In genomic region chr7:127899997-127900396, GRCm38 (mm10) we compare ENCODE assay signal across 22 mouse cellular contexts. TPM values are rescaled to one million over a fixed set of nuclear protein-coding genes. Genes with fewer than 3 reads are reported as not detected.
DNase-seq lines count a peak whose midpoint lies in the region; ATAC-seq lines count a peak whose summit lies in the region.
"Had no signal": no experiment of that assay in that cellular context is flagged by ENCODE, and none has a peak within 500 bp of the region (broad histone marks: within the 10 kb centered on the region; RNA-seq: fewer than 3 reads in every experiment).

No protein-coding gene starts in this region.

- no peaks in the 10 kb centered on the region for H3K9me3 ChIP-seq in liver, embryonic 12.5 days (replicated peaks)
- no peaks in the 10 kb centered on the region for H3K9me3 ChIP-seq in stomach, embryonic 14.5 days (ENCODE audit: control insufficient read depth, low read depth, low read length)
- H3K9me3 ChIP-seq: embryonic facial prominence, embryonic 13.5 days; hindbrain, embryonic 10.5 days; neural tube, embryonic 13.5 days had no signal

- H3K27ac ChIP-seq in liver, embryonic 12.5 days, result peak overlapping the region; percentile 65
- H3K27ac ChIP-seq in stomach, embryonic 14.5 days (ENCODE audit: low read length), result peak overlapping the region; percentile 35; the same call in 1 of the 2 replicates
- H3K27ac ChIP-seq: embryonic facial prominence, embryonic 13.5 days; hindbrain, embryonic 10.5 days; kidney, postnatal 0 days; neural tube, embryonic 13.5 days had no signal

- DNase-seq in thymus, postnatal 4 days, result peak; percentile 44
- DNase-seq in thymus, adult 18-20 months, result no peak
- no peak for DNase-seq in left cerebral cortex, adult 18-20 months (ENCODE audit: low spot score in 2 of 2)
- no peak for DNase-seq in frontal cortex, adult 2 months (ENCODE audit: extremely low spot score in 1 of 2, low spot score in 1 of 2)
- DNase-seq: adrenal gland, adult 2 months; layer of hippocampus, postnatal 36 days; left cerebral cortex, postnatal 4 days; lung, postnatal 14 days; midbrain, embryonic 14.5 days had no signal

- H3K36me3 ChIP-seq in liver, embryonic 12.5 days, result peaks cover 3% of the 10 kb centered on the region
- H3K36me3 ChIP-seq in stomach, embryonic 14.5 days (ENCODE audit: control insufficient read depth, insufficient read depth, low read length), result no peaks in the 10 kb centered on the region; the same call in 1 of the 2 replicates
- H3K36me3 ChIP-seq: neural tube, embryonic 13.5 days had no signal

- peak overlapping the region; percentile 40; the same call in 1 of the 2 replicates for H3K9ac ChIP-seq in liver, embryonic 12.5 days
- no peak overlapping the region for H3K9ac ChIP-seq in stomach, embryonic 14.5 days (replicated peaks; ENCODE audit: low read depth, low read length)
- H3K9ac ChIP-seq: embryonic facial prominence, embryonic 13.5 days; neural tube, embryonic 13.5 days had no signal

- peak overlapping the region; percentile 50 for H3K4me2 ChIP-seq in liver, embryonic 12.5 days
- no peak overlapping the region for H3K4me2 ChIP-seq in stomach, embryonic 14.5 days (replicated peaks; ENCODE audit: low read depth, low read length)
- H3K4me2 ChIP-seq: embryonic facial prominence, embryonic 13.5 days; neural tube, embryonic 13.5 days had no signal

- no peak for ATAC-seq in liver, embryonic 12.5 days
- no peak for ATAC-seq in stomach, embryonic 14.5 days (ENCODE audit: insufficient number of reproducible peaks, insufficient read depth, low FRiP score, low read depth)
- ATAC-seq in cerebellum, adult (ENCODE audit: insufficient number of reproducible peaks, low FRiP score, low TSS enrichment), result no peak
- ATAC-seq: forebrain, embryonic 14.5 days had no signal

- 11% methylated on average over 7 of the region's 7 CpGs for WGBS in liver, embryonic 12.5 days (ENCODE audit: insufficient replicate concordance)
- WGBS in stomach, embryonic 14.5 days, result 31% methylated on average over 7 of the region's 7 CpGs

- peaks cover 72% of the 10 kb centered on the region for H3K4me1 ChIP-seq in liver, embryonic 12.5 days
- peaks cover 6% of the 10 kb centered on the region; the same call in 1 of the 2 replicates for H3K4me1 ChIP-seq in stomach, embryonic 14.5 days (ENCODE audit: control insufficient read depth, insufficient read depth, low read length)

- H3K27me3 ChIP-seq in liver, embryonic 12.5 days (replicated peaks), result no peaks in the 10 kb centered on the region
- no peaks in the 10 kb centered on the region for H3K27me3 ChIP-seq in stomach, embryonic 14.5 days (ENCODE audit: control insufficient read depth, insufficient read depth, low read length)
- H3K27me3 ChIP-seq: embryonic facial prominence, embryonic 13.5 days; neural tube, embryonic 13.5 days had no signal

- no peak overlapping the region for H3K4me3 ChIP-seq in liver, embryonic 12.5 days
- no peak overlapping the region for H3K4me3 ChIP-seq in stomach, embryonic 14.5 days (ENCODE audit: low read depth, low read length)
- H3K4me3 ChIP-seq: embryonic facial prominence, embryonic 13.5 days; hindbrain, embryonic 10.5 days; neural tube, embryonic 13.5 days had no signal

RNA-seq across cellular contexts. Expression of gene Bckdk, which starts 3.9 kb away (rescaled TPM):
- polyA plus RNA-seq in liver, embryonic 12.5 days (2016; fragmentation: Nextera tagmentation; extraction: Ambion mirVana), result 81.3 and 82.2 TPM in 2 replicates
- 152 TPM in 2 replicates for polyA plus RNA-seq in stomach, embryonic 14.5 days (2014; fragmentation: Nextera tagmentation; extraction: Ambion mirVana)
- 10 to 100 TPM; 34.3 to 39.3 TPM for total RNA-seq in left cerebral cortex, adult 18-20 months (2021)
- 50.4 and 51.0 TPM in 2 replicates for polyA plus RNA-seq in frontal cortex, adult 2 months (2012; rRNA removed)

RNA-seq across cellular contexts. Expression of gene Vkorc1, which starts 4.6 kb away (rescaled TPM):
- 75.0 and 80.3 TPM in 2 replicates for polyA plus RNA-seq in liver, embryonic 12.5 days (2016; fragmentation: Nextera tagmentation; extraction: Ambion mirVana)
- 158 and 184 TPM in 2 replicates for polyA plus RNA-seq in stomach, embryonic 14.5 days (2014; fragmentation: Nextera tagmentation; extraction: Ambion mirVana)
- total RNA-seq in left cerebral cortex, adult 18-20 months (2021), result 10 to 100 TPM; 21.3 to 24.0 TPM
- polyA plus RNA-seq in frontal cortex, adult 2 months (2012; rRNA removed), result 54.6 and 68.7 TPM in 2 replicates

RNA-seq across cellular contexts. Expression of gene Gm21974, which starts 4.7 kb away (rescaled TPM):
- polyA plus RNA-seq in liver, embryonic 12.5 days (2016; fragmentation: Nextera tagmentation; extraction: Ambion mirVana), result not detected in 2 replicates
- not detected in 2 replicates for polyA plus RNA-seq in stomach, embryonic 14.5 days (2014; fragmentation: Nextera tagmentation; extraction: Ambion mirVana)
- not detected for total RNA-seq in left cerebral cortex, adult 18-20 months (2021)
- not detected in 2 replicates for polyA plus RNA-seq in frontal cortex, adult 2 months (2012; rRNA removed)
- total RNA-seq: adrenal gland, adult 2 months; gastrocnemius, postnatal 4 days; layer of hippocampus, adult 18-20 months; layer of hippocampus, postnatal 36 days; left cerebral cortex, postnatal 4 days; liver, adult 2 months; megakaryocyte, adult 5-6 weeks had no signal
- polyA plus RNA-seq: adrenal gland, adult 2 months; embryonic facial prominence, embryonic 13.5 days; forebrain, embryonic 14.5 days; heart, postnatal 0 days; hindbrain, embryonic 10.5 days; kidney, postnatal 0 days; liver, adult 2 months; midbrain, embryonic 14.5 days; neural tube, embryonic 13.5 days had no signal

RNA-seq across cellular contexts. Expression of gene Prss53, which starts 9.2 kb away (rescaled TPM):
- polyA plus RNA-seq in liver, embryonic 12.5 days (2016; fragmentation: Nextera tagmentation; extraction: Ambion mirVana), result 0.26 and 0.49 TPM in 2 replicates
- polyA plus RNA-seq in stomach, embryonic 14.5 days (2014; fragmentation: Nextera tagmentation; extraction: Ambion mirVana), result 0.95 and 1.4 TPM in 2 replicates
- total RNA-seq in left cerebral cortex, adult 18-20 months (2021), result 1 to 10 TPM; 2.2 to 2.7 TPM
- polyA plus RNA-seq in frontal cortex, adult 2 months (2012; rRNA removed), result 4.7 and 5.2 TPM in 2 replicates
- total RNA-seq: megakaryocyte, adult 5-6 weeks had no signal

RNA-seq across cellular contexts. Expression of gene Kat8, which starts 12.3 kb away (rescaled TPM):
- 29.5 and 31.0 TPM in 2 replicates for polyA plus RNA-seq in liver, embryonic 12.5 days (2016; fragmentation: Nextera tagmentation; extraction: Ambion mirVana)
- 40.3 and 43.0 TPM in 2 replicates for polyA plus RNA-seq in stomach, embryonic 14.5 days (2014; fragmentation: Nextera tagmentation; extraction: Ambion mirVana)
- total RNA-seq in left cerebral cortex, adult 18-20 months (2021), result 10 to 100 TPM; 29.7 to 33.3 TPM
- 37.3 and 39.1 TPM in 2 replicates for polyA plus RNA-seq in frontal cortex, adult 2 months (2012; rRNA removed)
